Mouse (Mus musculus): ENCODE measurements around the gene Adipoq. TPM values are rescaled to one million over a fixed set of nuclear protein-coding genes. Genes with fewer than 3 reads are reported as not detected.

The Adipoq gene
- polyA plus RNA-seq, 1 experiment, result 5.8 TPM

GRCm38 (mm10) chr16:23159749-23160148 is 13.4 kb downstream of the Adipoq start:
- Histone ChIP-seq H3K27me3 (ENCODE audit: control insufficient read depth, insufficient read depth, low read length) (no peaks in the 10 kb centered on the region), H3K27ac (ENCODE audit: insufficient read depth, low read length) (no peak overlapping the region), H3K36me3 (ENCODE audit: control insufficient read depth, insufficient read depth, low read length) (no peaks in the 10 kb centered on the region), H3K4me3 (ENCODE audit: extremely low read depth, insufficient read depth, insufficient read length) (no peak overlapping the region), H3K4me1 (ENCODE audit: control insufficient read depth, insufficient read depth, insufficient read length) (no peaks in the 10 kb centered on the region)
- TF ChIP-seq CTCF (IDR thresholded peaks at IDR 0.05; ENCODE audit: extremely low read depth, insufficient read depth, insufficient read length, insufficient replicate concordance), result no peak
- no peak for TF ChIP-seq POLR2A (IDR thresholded peaks at IDR 0.05; ENCODE audit: low read depth, low read length)
- 46% methylated on average over 2 of the region's 2 CpGs for WGBS
- no peak for DNase-seq (ENCODE audit: low read depth in 1 of 2, low spot score in 2 of 2)

- Histone ChIP-seq H3K4me1 (ENCODE audit: control insufficient read depth, insufficient read depth, insufficient read length) (no peaks in the 10 kb centered on the region; the same call in 1 of the 2 replicates), H3K27ac (ENCODE audit: insufficient read depth, low read length) (no peak overlapping the region), H3K27me3 (ENCODE audit: control insufficient read depth, insufficient read depth, low read length) (no peaks in the 10 kb centered on the region), H3K4me3 (ENCODE audit: extremely low read depth, insufficient read depth, insufficient read length) (no peak overlapping the region), H3K36me3 (ENCODE audit: control insufficient read depth, insufficient read depth, low read length) (no peaks in the 10 kb centered on the region)
- 22% methylated on average over 3 of the region's 3 CpGs for WGBS
- DNase-seq (ENCODE audit: low read depth in 1 of 2, low spot score in 2 of 2), result no peak
- TF ChIP-seq CTCF (IDR thresholded peaks at IDR 0.05; ENCODE audit: extremely low read depth, insufficient read depth, insufficient read length, insufficient replicate concordance), result no peak
- no peak for TF ChIP-seq POLR2A (IDR thresholded peaks at IDR 0.05; ENCODE audit: low read depth, low read length)
Measured at GRCm38 (mm10) chr16:23162116-23162515, 15.8 kb downstream of the Adipoq start.

- Histone ChIP-seq H3K36me3 (ENCODE audit: control insufficient read depth, insufficient read depth, low read length) (no peaks in the 10 kb centered on the region), H3K27ac (ENCODE audit: insufficient read depth, low read length) (no peak overlapping the region), H3K4me1 (ENCODE audit: control insufficient read depth, insufficient read depth, insufficient read length) (no peaks in the 10 kb centered on the region; the same call in 1 of the 2 replicates), H3K4me3 (ENCODE audit: extremely low read depth, insufficient read depth, insufficient read length) (no peak overlapping the region), H3K27me3 (ENCODE audit: control insufficient read depth, insufficient read depth, low read length) (no peaks in the 10 kb centered on the region)
- TF ChIP-seq POLR2A (IDR thresholded peaks at IDR 0.05; ENCODE audit: low read depth, low read length), result no peak
- TF ChIP-seq CTCF (IDR thresholded peaks at IDR 0.05; ENCODE audit: extremely low read depth, insufficient read depth, insufficient read length, insufficient replicate concordance), result no peak
- WGBS, result 82% methylated on average over 6 of the region's 6 CpGs
- no peak for DNase-seq (ENCODE audit: low read depth in 1 of 2, low spot score in 2 of 2)
Measured at GRCm38 (mm10) chr16:23164443-23164842, 18.1 kb downstream of the Adipoq start.

- H3K27me3 ChIP-seq (ENCODE audit: control insufficient read depth, insufficient read depth, low read length), result no peaks in the 10 kb centered on the region
- no peak overlapping the region for H3K4me3 ChIP-seq (ENCODE audit: extremely low read depth, insufficient read depth, insufficient read length)
- no peaks in the 10 kb centered on the region for H3K36me3 ChIP-seq (ENCODE audit: control insufficient read depth, insufficient read depth, low read length)
- H3K4me1 ChIP-seq (ENCODE audit: control insufficient read depth, insufficient read depth, insufficient read length), result no peaks in the 10 kb centered on the region; the same call in 1 of the 2 replicates
- peak; percentile 45 to 62 for DNase-seq (ENCODE audit: low read depth in 1 of 2, low spot score in 2 of 2)
- no peak overlapping the region for H3K27ac ChIP-seq (ENCODE audit: insufficient read depth, low read length)
- WGBS, result 35% methylated on average over 9 of the region's 9 CpGs
- TF ChIP-seq CTCF (IDR thresholded peaks at IDR 0.05; ENCODE audit: extremely low read depth, insufficient read depth, insufficient read length, insufficient replicate concordance), result peak; percentile 22; the same call in 1 of the 2 replicates
- no peak for TF ChIP-seq POLR2A (IDR thresholded peaks at IDR 0.05; ENCODE audit: low read depth, low read length)
Measured at GRCm38 (mm10) chr16:23165441-23165840, 19.1 kb downstream of the Adipoq start.

- H3K36me3 ChIP-seq (ENCODE audit: control insufficient read depth, insufficient read depth, low read length), result no peaks in the 10 kb centered on the region
- DNase-seq (ENCODE audit: low read depth in 1 of 2, low spot score in 2 of 2), result no peak
- H3K27ac ChIP-seq (ENCODE audit: insufficient read depth, low read length), result no peak overlapping the region
- no peaks in the 10 kb centered on the region; the same call in 1 of the 2 replicates for H3K4me1 ChIP-seq (ENCODE audit: control insufficient read depth, insufficient read depth, insufficient read length)
- no peaks in the 10 kb centered on the region for H3K27me3 ChIP-seq (ENCODE audit: control insufficient read depth, insufficient read depth, low read length)
- no peak overlapping the region for H3K4me3 ChIP-seq (ENCODE audit: extremely low read depth, insufficient read depth, insufficient read length)
- TF ChIP-seq POLR2A (IDR thresholded peaks at IDR 0.05; ENCODE audit: low read depth, low read length) (no peak), CTCF (IDR thresholded peaks at IDR 0.05; ENCODE audit: extremely low read depth, insufficient read depth, insufficient read length, insufficient replicate concordance) (no peak)
- 93% methylated on average over 1 of the region's 1 CpGs for WGBS
Measured at GRCm38 (mm10) chr16:23166646-23167045, 20.3 kb downstream of the Adipoq start.

- no peak for TF ChIP-seq CTCF (IDR thresholded peaks at IDR 0.05; ENCODE audit: extremely low read depth, insufficient read depth, insufficient read length, insufficient replicate concordance)
- TF ChIP-seq POLR2A (IDR thresholded peaks at IDR 0.05; ENCODE audit: low read depth, low read length), result no peak
- Histone ChIP-seq H3K27ac (ENCODE audit: insufficient read depth, low read length) (no peak overlapping the region), H3K4me1 (ENCODE audit: control insufficient read depth, insufficient read depth, insufficient read length) (no peaks in the 10 kb centered on the region; the same call in 1 of the 2 replicates), H3K36me3 (ENCODE audit: control insufficient read depth, insufficient read depth, low read length) (no peaks in the 10 kb centered on the region), H3K4me3 (ENCODE audit: extremely low read depth, insufficient read depth, insufficient read length) (no peak overlapping the region), H3K27me3 (ENCODE audit: control insufficient read depth, insufficient read depth, low read length) (no peaks in the 10 kb centered on the region)
- WGBS, result 53% methylated on average over 5 of the region's 5 CpGs
- DNase-seq (ENCODE audit: low read depth in 1 of 2, low spot score in 2 of 2), result no peak
Measured at GRCm38 (mm10) chr16:23167079-23167478, 20.7 kb downstream of the Adipoq start.

- TF ChIP-seq POLR2A (IDR thresholded peaks at IDR 0.05; ENCODE audit: low read depth, low read length), result 0 out of 2 replicates have a peak, but pooled peaks have one; percentile 15
- no peak for TF ChIP-seq CTCF (IDR thresholded peaks at IDR 0.05; ENCODE audit: extremely low read depth, insufficient read depth, insufficient read length, insufficient replicate concordance)
- Histone ChIP-seq H3K4me1 (ENCODE audit: control insufficient read depth, insufficient read depth, insufficient read length) (0 out of 2 replicates have a peak, but pooled peaks cover 2% of the 10 kb centered on the region), H3K4me3 (ENCODE audit: extremely low read depth, insufficient read depth, insufficient read length) (no peak overlapping the region), H3K27me3 (ENCODE audit: control insufficient read depth, insufficient read depth, low read length) (no peaks in the 10 kb centered on the region), H3K27ac (ENCODE audit: insufficient read depth, low read length) (peak overlapping the region; percentile 36; the same call in 1 of the 2 replicates), H3K36me3 (ENCODE audit: control insufficient read depth, insufficient read depth, low read length) (no peaks in the 10 kb centered on the region)
- peak in 1 of 2 experiments; percentile 55 for DNase-seq (ENCODE audit: low read depth in 1 of 2, low spot score in 2 of 2)
- 72% methylated on average over 3 of the region's 3 CpGs for WGBS
Measured at GRCm38 (mm10) chr16:23170813-23171212, 24.5 kb downstream of the Adipoq start.
